Mouse (Mus musculus): Measurements from ENCODE around the gene Ralgps1. TPM values are rescaled to one million over a fixed set of nuclear protein-coding genes. Genes with fewer than 3 reads are reported as not detected.

Gene Ralgps1
- polyA plus RNA-seq, 1 experiment from 2014 or later = 3.2 TPM

GRCm38 (mm10) chr2:33154751-33155372 is 216.4 kb downstream of the Ralgps1 start:
- H3K9ac ChIP-seq = no peak overlapping the region

GRCm38 (mm10) chr2:33146994-33147393 is 224.3 kb downstream of the Ralgps1 start:
- no peak overlapping the region for H3K4me2 ChIP-seq (replicated peaks)
- no peak for ATAC-seq (ENCODE audit: insufficient number of reproducible peaks, low FRiP score, low TSS enrichment, low read depth)
- H3K4me1 ChIP-seq = no peaks in the 10 kb centered on the region
- no peaks in the 10 kb centered on the region for H3K27me3 ChIP-seq
- H3K9me3 ChIP-seq (replicated peaks) = no peaks in the 10 kb centered on the region
- no peak overlapping the region for H3K9ac ChIP-seq
- H3K4me3 ChIP-seq (replicated peaks) = no peak overlapping the region
- H3K27ac ChIP-seq (replicated peaks) = no peak overlapping the region
- WGBS = 85% methylated on average over 4 of the region's 4 CpGs
- no peaks in the 10 kb centered on the region for H3K36me3 ChIP-seq

More at GRCm38 (mm10) chr2:33154751-33155372, 216.4 kb downstream of the Ralgps1 start:
- ATAC-seq (ENCODE audit: insufficient number of reproducible peaks, low FRiP score, low TSS enrichment, low read depth) = 0 out of 2 replicates have a peak, but pooled peaks have one; percentile 32
- no peak overlapping the region for H3K4me3 ChIP-seq (replicated peaks)
- no peaks in the 10 kb centered on the region for H3K9me3 ChIP-seq (replicated peaks)
- 18% methylated on average over 5 of the region's 5 CpGs for whole genome bisulfite sequencing
- H3K4me2 ChIP-seq (replicated peaks) = no peak overlapping the region
- peaks cover 4% of the 10 kb centered on the region for H3K4me1 ChIP-seq
- no peaks in the 10 kb centered on the region for H3K27me3 ChIP-seq
- H3K27ac ChIP-seq (replicated peaks) = no peak overlapping the region
- no peaks in the 10 kb centered on the region for H3K36me3 ChIP-seq

GRCm38 (mm10) chr2:33143292-33143691 is 228.0 kb downstream of the Ralgps1 start:
- no peak for ATAC-seq (ENCODE audit: insufficient number of reproducible peaks, low FRiP score, low TSS enrichment, low read depth)
- H3K36me3 ChIP-seq = no peaks in the 10 kb centered on the region
- no peak overlapping the region for H3K4me2 ChIP-seq (replicated peaks)
- H3K9ac ChIP-seq = no peak overlapping the region
- no peaks in the 10 kb centered on the region for H3K4me1 ChIP-seq
- no peak overlapping the region for H3K27ac ChIP-seq (replicated peaks)
- H3K9me3 ChIP-seq (replicated peaks) = no peaks in the 10 kb centered on the region
- 78% methylated on average over 2 of the region's 2 CpGs for WGBS
- H3K4me3 ChIP-seq (replicated peaks) = no peak overlapping the region
- no peaks in the 10 kb centered on the region for H3K27me3 ChIP-seq

GRCm38 (mm10) chr2:33138491-33138890 is 232.8 kb downstream of the Ralgps1 start:
- 73% methylated on average over 2 of the region's 2 CpGs for WGBS
- Histone ChIP-seq H3K9ac (no peak overlapping the region), H3K27ac (replicated peaks) (no peak overlapping the region), H3K4me1 (no peaks in the 10 kb centered on the region), H3K36me3 (no peaks in the 10 kb centered on the region), H3K4me3 (replicated peaks) (no peak overlapping the region), H3K9me3 (replicated peaks) (no peaks in the 10 kb centered on the region), H3K27me3 (no peaks in the 10 kb centered on the region), H3K4me2 (replicated peaks) (no peak overlapping the region)
- no peak for ATAC-seq (ENCODE audit: insufficient number of reproducible peaks, low FRiP score, low TSS enrichment, low read depth)

GRCm38 (mm10) chr2:33137731-33138130 is 233.6 kb downstream of the Ralgps1 start:
- Histone ChIP-seq H3K27ac (replicated peaks) (no peak overlapping the region), H3K9me3 (replicated peaks) (no peaks in the 10 kb centered on the region), H3K4me1 (no peaks in the 10 kb centered on the region), H3K4me3 (replicated peaks) (no peak overlapping the region), H3K27me3 (peaks cover 5% of the 10 kb centered on the region; the same call in 1 of the 2 replicates), H3K36me3 (no peaks in the 10 kb centered on the region), H3K9ac (no peak overlapping the region), H3K4me2 (replicated peaks) (no peak overlapping the region)
- ATAC-seq (ENCODE audit: insufficient number of reproducible peaks, low FRiP score, low TSS enrichment, low read depth) = no peak
- 81% methylated on average over 4 of the region's 4 CpGs for WGBS

GRCm38 (mm10) chr2:33137244-33137643 is 234.0 kb downstream of the Ralgps1 start:
- H3K27ac ChIP-seq (replicated peaks) = no peak overlapping the region
- no peak for ATAC-seq (ENCODE audit: insufficient number of reproducible peaks, low FRiP score, low TSS enrichment, low read depth)
- no peak overlapping the region for H3K9ac ChIP-seq
- H3K4me2 ChIP-seq (replicated peaks) = no peak overlapping the region
- no peaks in the 10 kb centered on the region for H3K36me3 ChIP-seq
- 87% methylated on average over 9 of the region's 9 CpGs for WGBS
- H3K4me3 ChIP-seq (replicated peaks) = no peak overlapping the region
- H3K27me3 ChIP-seq = peaks cover 10% of the 10 kb centered on the region
- H3K9me3 ChIP-seq (replicated peaks) = no peaks in the 10 kb centered on the region
- H3K4me1 ChIP-seq = no peaks in the 10 kb centered on the region

GRCm38 (mm10) chr2:33136366-33136765 is 234.9 kb downstream of the Ralgps1 start:
- Histone ChIP-seq H3K4me3 (replicated peaks) (no peak overlapping the region), H3K4me1 (peaks cover 5% of the 10 kb centered on the region), H3K27me3 (peaks cover 13% of the 10 kb centered on the region), H3K9ac (no peak overlapping the region), H3K9me3 (replicated peaks) (no peaks in the 10 kb centered on the region), H3K36me3 (no peaks in the 10 kb centered on the region), H3K4me2 (replicated peaks) (no peak overlapping the region), H3K27ac (replicated peaks) (no peak overlapping the region)
- ATAC-seq (ENCODE audit: insufficient number of reproducible peaks, low FRiP score, low TSS enrichment, low read depth) = no peak
- 84% methylated on average over 6 of the region's 6 CpGs for WGBS

GRCm38 (mm10) chr2:33134766-33135490 is 236.4 kb downstream of the Ralgps1 start:
- Histone ChIP-seq H3K9ac (no peak overlapping the region), H3K4me3 (replicated peaks) (no peak overlapping the region), H3K9me3 (replicated peaks) (no peaks in the 10 kb centered on the region), H3K27ac (replicated peaks) (no peak overlapping the region), H3K27me3 (peaks cover 13% of the 10 kb centered on the region), H3K4me2 (replicated peaks) (no peak overlapping the region), H3K4me1 (peaks cover 13% of the 10 kb centered on the region), H3K36me3 (no peaks in the 10 kb centered on the region)
- 72% methylated on average over 7 of the region's 7 CpGs for WGBS
- ATAC-seq (ENCODE audit: insufficient number of reproducible peaks, low FRiP score, low TSS enrichment, low read depth) = no peak

- no peak for ATAC-seq (ENCODE audit: insufficient number of reproducible peaks, low FRiP score, low TSS enrichment, low read depth)
- WGBS = 6% methylated on average over 7 of the region's 7 CpGs
- no peak overlapping the region for H3K9ac ChIP-seq
- no peaks in the 10 kb centered on the region for H3K36me3 ChIP-seq
- H3K27me3 ChIP-seq = peaks cover 16% of the 10 kb centered on the region
- no peak overlapping the region for H3K27ac ChIP-seq (replicated peaks)
- no peak overlapping the region for H3K4me2 ChIP-seq (replicated peaks)
- no peak overlapping the region for H3K4me3 ChIP-seq (replicated peaks)
- H3K9me3 ChIP-seq (replicated peaks) = no peaks in the 10 kb centered on the region
- H3K4me1 ChIP-seq = peaks cover 20% of the 10 kb centered on the region
Measured at GRCm38 (mm10) chr2:33132306-33132705, 239.0 kb downstream of the Ralgps1 start.

GRCm38 (mm10) chr2:33131500-33132092 is 239.7 kb downstream of the Ralgps1 start, which contains the start of gene Garnl3:
TSS of gene Garnl3 (minus strand) at chr2:33131654.
- under 1% methylated on average over 22 of the region's 22 CpGs for WGBS
- Histone ChIP-seq H3K27me3 (peaks cover 16% of the 10 kb centered on the region), H3K9ac (no peak within 1 kb of the TSS), H3K36me3 (no peaks in the 10 kb centered on the region), H3K4me1 (peaks cover 20% of the 10 kb centered on the region), H3K27ac (replicated peaks) (peak within 1 kb of the TSS; percentile 55; the same call in 1 of the 2 replicates), H3K4me3 (replicated peaks) (peak within 1 kb of the TSS; percentile 73), H3K9me3 (replicated peaks) (no peaks in the 10 kb centered on the region), H3K4me2 (replicated peaks) (peak within 1 kb of the TSS; percentile 100)
- ATAC-seq (ENCODE audit: insufficient number of reproducible peaks, low FRiP score, low TSS enrichment, low read depth) = peak; percentile 4; the same call in 1 of the 2 replicates

All from embryonic facial prominence, embryonic 15.5 days (tissue).